ENCODE assay signal across 13 mouse cellular contexts in genomic region chr1:87206339-87206738, GRCm38 (mm10). TPM values are rescaled to one million over a fixed set of nuclear protein-coding genes. Genes with fewer than 3 reads are reported as not detected.
DNase-seq lines count a peak whose midpoint lies in the region; ATAC-seq and TF ChIP-seq lines count a peak whose summit lies in the region.
"Had no signal": no experiment of that assay in that cellular context is flagged by ENCODE, and none has a peak within 500 bp of the region (broad histone marks: within the 10 kb centered on the region; RNA-seq: fewer than 3 reads in every experiment).

No protein-coding gene starts in this region.

- H3K27ac ChIP-seq in kidney, postnatal 0 days = no peak overlapping the region

- ATAC-seq in kidney, postnatal 0 days (replicated peaks; ENCODE audit: low FRiP score, low read depth) = no peak

- no peaks in the 10 kb centered on the region for H3K9me3 ChIP-seq in kidney, postnatal 0 days (replicated peaks; ENCODE audit: low read length)
- no peaks in the 10 kb centered on the region for H3K9me3 ChIP-seq in E14TG2a.4 (ENCODE audit: low read length)

- TF ChIP-seq CTCF in kidney, postnatal 0 days (IDR thresholded peaks at IDR 0.05; ENCODE audit: low read depth) = peak; percentile 55
- peak; percentile 66 for TF ChIP-seq CTCF in E14TG2a.4 (conservative IDR thresholded peaks at IDR 0.05; ENCODE audit: low read length)

- H3K4me1 ChIP-seq in kidney, postnatal 0 days (replicated peaks; ENCODE audit: insufficient read depth, low read length) = no peaks in the 10 kb centered on the region
- H3K4me1 ChIP-seq in E14TG2a.4 (replicated peaks; ENCODE audit: low read depth, low read length) = peaks cover 45% of the 10 kb centered on the region

- no peaks in the 10 kb centered on the region for H3K36me3 ChIP-seq in kidney, postnatal 0 days (ENCODE audit: insufficient read depth, low read length)
- H3K36me3 ChIP-seq in E14TG2a.4 (ENCODE audit: insufficient read depth, low read length) = no peaks in the 10 kb centered on the region

- DNase-seq in kidney, postnatal 0 days (ENCODE audit: low spot score) = peak; percentile 58
- no peak for DNase-seq in kidney, adult 18-20 months
- DNase-seq in A20 (ENCODE audit: low read depth, low spot score) = peak; percentile 49
- peak; percentile 59 for DNase-seq in induced T-regulatory cell, adult 2 months (ENCODE audit: low read depth)
- no peak for DNase-seq in yolk sac, embryonic 10.5 days (ENCODE audit: low spot score)
- no peak for DNase-seq in heart, adult 8-10 months (ENCODE audit: low spot score)
- DNase-seq in adrenal gland, postnatal 10 days = no peak
- DNase-seq: cerebellum, adult 11-12 months; left cerebral cortex, postnatal 4 days; right cerebral cortex, adult 18-20 months had no signal

- H3K4me2 ChIP-seq in kidney, postnatal 0 days (ENCODE audit: low read length) = no peak overlapping the region

- no peak overlapping the region for H3K9ac ChIP-seq in kidney, postnatal 0 days (ENCODE audit: low read depth, low read length)

- H3K4me3 ChIP-seq in kidney, postnatal 0 days (replicated peaks; ENCODE audit: low read depth, low read length) = no peak overlapping the region
- peak overlapping the region; percentile 61 for H3K4me3 ChIP-seq in E14TG2a.4 (replicated peaks; ENCODE audit: low read length)

- H3K27me3 ChIP-seq in kidney, postnatal 0 days (ENCODE audit: insufficient read depth, low read length) = peaks cover 6% of the 10 kb centered on the region; the same call in 1 of the 2 replicates
- peaks cover 48% of the 10 kb centered on the region for H3K27me3 ChIP-seq in E14TG2a.4 (ENCODE audit: insufficient read depth, low read length)

- WGBS in kidney, postnatal 0 days = 23% methylated on average over 17 of the region's 17 CpGs

RNA-seq across cellular contexts. Expression of gene Chrng, which starts 1.9 kb away (rescaled TPM):
- not detected in 2 replicates for polyA plus RNA-seq in kidney, postnatal 0 days (2015; fragmentation: Nextera tagmentation; extraction: Ambion mirVana)
- not detected for total RNA-seq in heart, adult 8-10 months (2022)
- under 1 TPM in 1 of 2 experiments, not detected in 1; 0.30 TPM for total RNA-seq in adrenal gland, postnatal 10 days (2021)
- total RNA-seq: left cerebral cortex, postnatal 4 days; monocyte, adult 5-6 weeks had no signal
- polyA plus RNA-seq: frontal cortex, adult 2 months had no signal

RNA-seq across cellular contexts. Expression of gene Eif4e2, which starts 7.4 kb away (rescaled TPM):
- polyA plus RNA-seq in kidney, postnatal 0 days (2015; fragmentation: Nextera tagmentation; extraction: Ambion mirVana) = 165 and 178 TPM in 2 replicates
- total RNA-seq in heart, adult 8-10 months (2022) = 10 to 100 TPM; 44.0 to 56.1 (median 49.0) TPM
- total RNA-seq in adrenal gland, postnatal 10 days (2021) = 10 to 100 TPM; 90.6 to 91.7 TPM

RNA-seq across cellular contexts. Expression of gene Chrnd, which starts 15.9 kb away (rescaled TPM):
- 0.17 and 0.20 TPM in 2 replicates for polyA plus RNA-seq in kidney, postnatal 0 days (2015; fragmentation: Nextera tagmentation; extraction: Ambion mirVana)
- not detected for total RNA-seq in heart, adult 8-10 months (2022)
- total RNA-seq in adrenal gland, postnatal 10 days (2021) = under 1 TPM; 0.27 to 0.97 TPM
- total RNA-seq: left cerebral cortex, postnatal 4 days; monocyte, adult 5-6 weeks had no signal
- polyA plus RNA-seq: frontal cortex, adult 2 months had no signal

RNA-seq across cellular contexts. Expression of gene Prss56, which starts 23.2 kb away (rescaled TPM):
- 0.07 TPM in 1 of 2 replicates, not detected in the other for polyA plus RNA-seq in kidney, postnatal 0 days (2015; fragmentation: Nextera tagmentation; extraction: Ambion mirVana)
- total RNA-seq in heart, adult 8-10 months (2022) = not detected
- total RNA-seq in adrenal gland, postnatal 10 days (2021) = not detected
- total RNA-seq: monocyte, adult 5-6 weeks had no signal

RNA-seq across cellular contexts. Expression of gene Ecel1, which starts 50.0 kb away (rescaled TPM):
- polyA plus RNA-seq in kidney, postnatal 0 days (2015; fragmentation: Nextera tagmentation; extraction: Ambion mirVana) = 0.05 and 0.11 TPM in 2 replicates
- not detected for total RNA-seq in heart, adult 8-10 months (2022)
- total RNA-seq in adrenal gland, postnatal 10 days (2021) = 10 to 100 TPM in 1 of 2 experiments, 1 to 10 TPM in 1; 2.4 to 10.1 TPM
- total RNA-seq: monocyte, adult 5-6 weeks had no signal

Comparison
In these comparisons a context has a peak if more than half of its experiments do, and no peak if none do; other contexts are left out.
1. DNase-seq: peak in kidney, postnatal 0 days (single experiment), A20 (single experiment) and induced T-regulatory cell, adult 2 months (single experiment); none in kidney, adult 18-20 months (single experiment), yolk sac, embryonic 10.5 days (single experiment), heart, adult 8-10 months (single experiment) and adrenal gland, postnatal 10 days (single experiment).